ENCODE assay signal across 15 mouse cellular contexts in the genomic region with DNA sequence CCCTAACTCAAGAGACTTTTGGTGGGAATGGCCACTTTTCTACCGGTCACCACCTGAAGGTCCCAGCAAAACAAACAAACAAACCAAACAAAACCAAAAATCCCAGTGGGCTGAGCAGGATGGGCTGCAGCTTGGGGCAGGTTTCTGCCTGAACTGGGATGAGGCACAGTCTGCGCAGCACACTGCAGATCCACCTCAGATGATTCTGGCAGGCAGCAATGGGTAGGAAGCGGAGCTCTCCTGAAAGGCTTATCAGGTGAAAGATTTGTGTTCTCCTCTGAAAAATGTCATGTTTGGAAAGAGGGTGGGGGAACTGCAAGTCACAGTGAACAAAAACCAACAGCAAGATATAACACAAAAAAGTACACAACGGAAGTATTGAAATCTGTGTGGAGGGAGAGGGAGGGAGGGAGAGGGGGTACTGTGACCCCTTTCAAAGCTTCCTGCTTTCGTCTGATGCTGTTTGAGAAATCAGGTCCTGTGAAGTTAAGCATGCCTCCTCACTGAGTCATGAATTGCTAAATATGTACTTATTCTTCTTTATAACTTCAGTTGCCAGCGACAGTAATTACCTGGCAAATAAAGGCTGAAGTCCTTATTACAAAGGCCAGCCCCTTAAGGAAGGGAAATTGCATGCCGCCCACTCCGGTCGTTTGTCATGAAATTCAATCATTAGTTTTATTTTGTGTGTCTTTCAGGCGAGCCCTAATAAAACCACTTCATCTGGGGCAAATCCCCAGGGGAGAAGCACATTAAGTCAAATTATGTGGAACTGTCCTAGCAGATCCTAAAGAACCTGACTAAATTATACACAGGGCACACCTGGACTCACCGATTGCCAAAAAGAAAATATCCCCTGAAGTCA.
DNase-seq lines count a peak whose midpoint lies in the region; ATAC-seq and TF ChIP-seq lines count a peak whose summit lies in the region.
"Had no signal": no experiment of that assay in that cellular context is flagged by ENCODE, and none has a peak within 500 bp of the region (broad histone marks: within the 10 kb centered on the region; RNA-seq: fewer than 3 reads in every experiment).

No protein-coding gene starts in this region.

- no peak for DNase-seq in liver, postnatal 0 days
- DNase-seq in liver, embryonic 11.5 days (ENCODE audit: low spot score), result no peak
- DNase-seq in brain, embryonic 14.5 days (ENCODE audit: low read depth), result peak; percentile 19
- peak; percentile 84 for DNase-seq in fat pad, adult 2 months (ENCODE audit: extremely low read depth, low read depth, low spot score)
- no peak for DNase-seq in kidney, postnatal 36 days
- DNase-seq in left cerebral cortex, postnatal 36 days (ENCODE audit: low spot score in 2 of 2), result no peak
- DNase-seq: cerebellum, adult 9-11 months; gastrocnemius, postnatal 10 days; kidney, adult 9 months; right cerebral cortex, postnatal 4 days; thymus, adult 2 months had no signal

- no peak overlapping the region for H3K4me2 ChIP-seq in liver, postnatal 0 days (ENCODE audit: low read depth, low read length)
- H3K4me2 ChIP-seq in liver, embryonic 11.5 days, result no peak overlapping the region
- H3K4me2 ChIP-seq in stomach, embryonic 14.5 days (replicated peaks; ENCODE audit: low read depth, low read length), result no peak overlapping the region
- H3K4me2 ChIP-seq: midbrain, embryonic 12.5 days had no signal

- intact Hi-C loops in left cerebral cortex, postnatal 36 days (cut with DNase I), result no loop called here

- TF ChIP-seq CTCF in liver, postnatal 0 days (IDR thresholded peaks at IDR 0.05; ENCODE audit: low read depth), result no peak
- no peak for TF ChIP-seq CTCF in brain, embryonic 14.5 days (IDR thresholded peaks at IDR 0.05; ENCODE audit: borderline replicate concordance, extremely low read depth, insufficient read depth, insufficient read length)

- 0 out of 2 replicates have a peak overlapping the region, but pooled peaks have one; percentile 6 for H3K27ac ChIP-seq in liver, postnatal 0 days (ENCODE audit: low read depth)
- no peak overlapping the region for H3K27ac ChIP-seq in liver, embryonic 11.5 days (ENCODE audit: low read depth, low read length)
- H3K27ac ChIP-seq in stomach, embryonic 14.5 days (ENCODE audit: low read length), result 0 out of 2 replicates have a peak overlapping the region, but pooled peaks have one; percentile 27
- H3K27ac ChIP-seq: heart, embryonic 10.5 days; midbrain, embryonic 12.5 days had no signal

- no peaks in the 10 kb centered on the region for H3K9me3 ChIP-seq in liver, postnatal 0 days (ENCODE audit: low read length)
- no peaks in the 10 kb centered on the region for H3K9me3 ChIP-seq in liver, embryonic 11.5 days (ENCODE audit: control insufficient read depth, low read length)
- H3K9me3 ChIP-seq in stomach, embryonic 14.5 days (ENCODE audit: control insufficient read depth, low read depth, low read length), result no peaks in the 10 kb centered on the region
- H3K9me3 ChIP-seq: heart, embryonic 10.5 days; midbrain, embryonic 12.5 days had no signal

- H3K4me1 ChIP-seq in liver, postnatal 0 days (ENCODE audit: insufficient read depth), result peaks cover 9% of the 10 kb centered on the region
- H3K4me1 ChIP-seq in liver, embryonic 11.5 days (replicated peaks; ENCODE audit: control insufficient read depth, insufficient read depth, low read length), result no peaks in the 10 kb centered on the region
- H3K4me1 ChIP-seq in stomach, embryonic 14.5 days (ENCODE audit: control insufficient read depth, insufficient read depth, low read length), result 0 out of 2 replicates have a peak, but pooled peaks cover 10% of the 10 kb centered on the region
- H3K4me1 ChIP-seq: midbrain, embryonic 12.5 days had no signal

- no peaks in the 10 kb centered on the region for H3K27me3 ChIP-seq in liver, postnatal 0 days (ENCODE audit: insufficient read depth, low read length)
- no peaks in the 10 kb centered on the region for H3K27me3 ChIP-seq in liver, embryonic 11.5 days (replicated peaks; ENCODE audit: control insufficient read depth, insufficient read depth, low read length)
- no peaks in the 10 kb centered on the region for H3K27me3 ChIP-seq in stomach, embryonic 14.5 days (ENCODE audit: control insufficient read depth, insufficient read depth, low read length)
- H3K27me3 ChIP-seq: midbrain, embryonic 12.5 days had no signal

- no peak for TF ChIP-seq EP300 in liver, postnatal 0 days (IDR thresholded peaks at IDR 0.05; ENCODE audit: low read depth)

- WGBS in liver, postnatal 0 days (ENCODE audit: insufficient replicate concordance), result 79% methylated on average over 11 of the region's 11 CpGs
- WGBS in liver, embryonic 11.5 days, result 83% methylated on average over 11 of the region's 11 CpGs
- 56% methylated on average over 11 of the region's 11 CpGs for WGBS in stomach, embryonic 14.5 days

- H3K9ac ChIP-seq in liver, postnatal 0 days (replicated peaks), result no peak overlapping the region
- no peak overlapping the region for H3K9ac ChIP-seq in liver, embryonic 11.5 days (ENCODE audit: low read depth, low read length)
- no peak overlapping the region for H3K9ac ChIP-seq in stomach, embryonic 14.5 days (replicated peaks; ENCODE audit: low read depth, low read length)
- H3K9ac ChIP-seq: midbrain, embryonic 12.5 days had no signal

- ATAC-seq in liver, postnatal 0 days, result no peak
- no peak for ATAC-seq in liver, embryonic 11.5 days (replicated peaks; ENCODE audit: low FRiP score)
- peak; percentile 77 for ATAC-seq in stomach, embryonic 14.5 days (ENCODE audit: insufficient number of reproducible peaks, insufficient read depth, low FRiP score, low read depth)
- ATAC-seq: forebrain, embryonic 16.5 days had no signal

- TF ChIP-seq POLR2A in brain, embryonic 14.5 days (IDR thresholded peaks at IDR 0.05; ENCODE audit: borderline replicate concordance, extremely low read depth, insufficient read depth, insufficient read length, poor library complexity, severe bottlenecking), result no peak

- peaks cover 69% of the 10 kb centered on the region for H3K36me3 ChIP-seq in liver, postnatal 0 days (replicated peaks; ENCODE audit: insufficient read depth, low read length)
- H3K36me3 ChIP-seq in liver, embryonic 11.5 days (ENCODE audit: control insufficient read depth, insufficient read depth, low read length), result peaks cover 29% of the 10 kb centered on the region
- peaks cover 9% of the 10 kb centered on the region for H3K36me3 ChIP-seq in stomach, embryonic 14.5 days (ENCODE audit: control insufficient read depth, insufficient read depth, low read length)

- H3K4me3 ChIP-seq in liver, postnatal 0 days (ENCODE audit: low read depth, low read length), result no peak overlapping the region
- no peak overlapping the region for H3K4me3 ChIP-seq in liver, embryonic 11.5 days (ENCODE audit: low read depth, low read length)
- no peak overlapping the region for H3K4me3 ChIP-seq in stomach, embryonic 14.5 days (ENCODE audit: low read depth, low read length)
- H3K4me3 ChIP-seq: heart, embryonic 10.5 days; midbrain, embryonic 12.5 days had no signal

Comparison
In these comparisons a context has a peak if more than half of its experiments do, and no peak if none do; other contexts are left out.
1. DNase-seq: peak in brain, embryonic 14.5 days (single experiment) and fat pad, adult 2 months (single experiment); none in liver, postnatal 0 days (single experiment), liver, embryonic 11.5 days (single experiment), kidney, postnatal 36 days (0 of 2) and left cerebral cortex, postnatal 36 days (0 of 2).